ENCODE assay signal across 26 mouse cellular contexts in genomic region chr5:98951566-98951965, GRCm38 (mm10).
DNase-seq lines count a peak whose midpoint lies in the region; ATAC-seq and TF ChIP-seq lines count a peak whose summit lies in the region.
"Had no signal": no experiment of that assay in that cellular context is flagged by ENCODE, and none has a peak within 500 bp of the region (broad histone marks: within the 10 kb centered on the region; RNA-seq: fewer than 3 reads in every experiment).

No protein-coding gene starts in this region.

- no peak overlapping the region for H3K4me2 ChIP-seq in liver, postnatal 0 days (ENCODE audit: low read depth, low read length)
- H3K4me2 ChIP-seq in intestine, embryonic 16.5 days (ENCODE audit: low read depth, low read length) = no peak overlapping the region; the same call in 1 of the 2 replicates
- peak overlapping the region; percentile 47 for H3K4me2 ChIP-seq in myocyte (ENCODE audit: low read depth)
- H3K4me2 ChIP-seq: embryonic facial prominence, embryonic 13.5 days; embryonic facial prominence, embryonic 15.5 days; forebrain, embryonic 13.5 days; forebrain, embryonic 15.5 days had no signal

- no peak overlapping the region for H3K27ac ChIP-seq in liver, adult 2 months (replicated peaks; ENCODE audit: insufficient read depth, low read depth, low read length)
- H3K27ac ChIP-seq in liver, postnatal 0 days (ENCODE audit: low read depth) = no peak overlapping the region
- no peak overlapping the region for H3K27ac ChIP-seq in intestine, embryonic 16.5 days (ENCODE audit: low read length)
- H3K27ac ChIP-seq: embryonic facial prominence, embryonic 13.5 days; forebrain, embryonic 13.5 days; forebrain, embryonic 15.5 days had no signal

- peak; percentile 23 for DNase-seq in liver, adult 2 months (ENCODE audit: extremely low read depth, low read depth, low spot score)
- no peak for DNase-seq in liver, postnatal 0 days
- DNase-seq in cerebellum, postnatal 14 days = no peak
- no peak for DNase-seq in cerebellum, adult 11 months
- DNase-seq: adrenal gland, adult 2 months; adrenal gland, postnatal 10 days; adrenal gland, postnatal 25 days; B cell, adult 2 months; cerebellum, adult 11-12 months; cerebellum, adult 2 months; cerebellum, adult 9-10 months; cerebellum, postnatal 10 days; cerebellum, postnatal 36 days; embryo, embryonic 11 days; forebrain, postnatal 0 days had no signal

- H3K4me1 ChIP-seq in liver, adult 2 months (ENCODE audit: control insufficient read depth, insufficient read depth, low read length) = no peaks in the 10 kb centered on the region
- H3K4me1 ChIP-seq in liver, postnatal 0 days (ENCODE audit: insufficient read depth) = no peaks in the 10 kb centered on the region
- H3K4me1 ChIP-seq in intestine, embryonic 16.5 days (ENCODE audit: control insufficient read depth, insufficient read depth, low read length) = peaks cover 3% of the 10 kb centered on the region; the same call in 1 of the 2 replicates
- H3K4me1 ChIP-seq: embryonic facial prominence, embryonic 13.5 days; embryonic facial prominence, embryonic 15.5 days; forebrain, embryonic 15.5 days had no signal

- ATAC-seq in liver, postnatal 0 days = no peak
- ATAC-seq in intestine, embryonic 16.5 days = peak; percentile 86
- ATAC-seq: activated CD4-positive, CD25-positive, alpha-beta regulatory T cell, adult 4 months; CD4-positive, CD25-positive, alpha-beta regulatory T cell, adult 4 months; forebrain, embryonic 13.5 days; forebrain, embryonic 15.5 days; forebrain, postnatal 0 days had no signal

- no peak overlapping the region for H3K4me3 ChIP-seq in liver, adult 2 months (ENCODE audit: insufficient read depth, low read depth, low read length)
- no peak overlapping the region for H3K4me3 ChIP-seq in liver, postnatal 0 days (ENCODE audit: low read depth, low read length)
- H3K4me3 ChIP-seq in intestine, embryonic 16.5 days (ENCODE audit: low read length) = no peak overlapping the region
- peak overlapping the region; percentile 26 for H3K4me3 ChIP-seq in myocyte
- H3K4me3 ChIP-seq: embryonic facial prominence, embryonic 13.5 days; embryonic facial prominence, embryonic 15.5 days; forebrain, embryonic 13.5 days; forebrain, embryonic 15.5 days had no signal

- no peaks in the 10 kb centered on the region for H3K36me3 ChIP-seq in liver, adult 2 months (ENCODE audit: control insufficient read depth, insufficient read depth, low read length)
- no peaks in the 10 kb centered on the region for H3K36me3 ChIP-seq in liver, postnatal 0 days (replicated peaks; ENCODE audit: insufficient read depth, low read length)
- no peaks in the 10 kb centered on the region for H3K36me3 ChIP-seq in intestine, embryonic 16.5 days (ENCODE audit: control insufficient read depth, insufficient read depth, low read length)
- peaks cover 13% of the 10 kb centered on the region for H3K36me3 ChIP-seq in myocyte (ENCODE audit: control insufficient read depth, insufficient read depth)
- H3K36me3 ChIP-seq: embryonic facial prominence, embryonic 13.5 days; embryonic facial prominence, embryonic 15.5 days; forebrain, embryonic 15.5 days; G1E had no signal

- no peak overlapping the region for H3ac ChIP-seq in myocyte (ENCODE audit: control insufficient read depth, insufficient read length)

- no peaks in the 10 kb centered on the region for H3K9me3 ChIP-seq in liver, postnatal 0 days (ENCODE audit: low read length)
- H3K9me3 ChIP-seq in intestine, embryonic 16.5 days (ENCODE audit: control insufficient read depth, low read length) = no peaks in the 10 kb centered on the region
- H3K9me3 ChIP-seq: embryonic facial prominence, embryonic 13.5 days; embryonic facial prominence, embryonic 15.5 days; forebrain, embryonic 13.5 days; forebrain, embryonic 15.5 days had no signal

- no peak overlapping the region for H3K9ac ChIP-seq in liver, adult 2 months (ENCODE audit: low read depth, low read length)
- no peak overlapping the region for H3K9ac ChIP-seq in liver, postnatal 0 days (replicated peaks)
- H3K9ac ChIP-seq in intestine, embryonic 16.5 days (ENCODE audit: low read depth, low read length) = no peak overlapping the region
- H3K9ac ChIP-seq: embryonic facial prominence, embryonic 13.5 days; embryonic facial prominence, embryonic 15.5 days; forebrain, embryonic 13.5 days; forebrain, embryonic 15.5 days; forebrain, postnatal 0 days had no signal

- no peaks in the 10 kb centered on the region for H3K79me2 ChIP-seq in liver, adult 2 months (ENCODE audit: control insufficient read depth, insufficient read depth, low read length)
- peaks cover 10% of the 10 kb centered on the region for H3K79me2 ChIP-seq in myocyte (ENCODE audit: control insufficient read depth, insufficient read depth)

- H3K27me3 ChIP-seq in liver, adult 2 months (ENCODE audit: control insufficient read depth, insufficient read depth, low read length) = no peaks in the 10 kb centered on the region
- H3K27me3 ChIP-seq in liver, postnatal 0 days (ENCODE audit: insufficient read depth, low read length) = no peaks in the 10 kb centered on the region
- no peaks in the 10 kb centered on the region for H3K27me3 ChIP-seq in intestine, embryonic 16.5 days (replicated peaks; ENCODE audit: control insufficient read depth, insufficient read depth, low read length)
- no peaks in the 10 kb centered on the region for H3K27me3 ChIP-seq in myocyte (ENCODE audit: control insufficient read depth, insufficient read depth, insufficient read length)
- H3K27me3 ChIP-seq: CH12.LX; embryonic facial prominence, embryonic 13.5 days; embryonic facial prominence, embryonic 15.5 days; forebrain, embryonic 13.5 days; forebrain, embryonic 15.5 days; Patski had no signal

- no peak for TF ChIP-seq EP300 in liver, postnatal 0 days (IDR thresholded peaks at IDR 0.05; ENCODE audit: low read depth)

- WGBS in liver, adult 2 months = 43% methylated on average over 4 of the region's 4 CpGs
- WGBS in liver, postnatal 0 days (ENCODE audit: insufficient replicate concordance) = 62% methylated on average over 4 of the region's 4 CpGs
- 66% methylated on average over 4 of the region's 4 CpGs for WGBS in intestine, embryonic 16.5 days

- no peak for TF ChIP-seq POLR2A in liver, adult 2 months (IDR thresholded peaks at IDR 0.05; ENCODE audit: extremely low read depth, insufficient read depth, low read length)
- TF ChIP-seq POLR2A in myocyte (IDR thresholded peaks at IDR 0.05; ENCODE audit: insufficient read length, low read depth) = no peak

- no peak for TF ChIP-seq CTCF in liver, adult 2 months (IDR thresholded peaks at IDR 0.05; ENCODE audit: low read depth, low read length)
- no peak for TF ChIP-seq CTCF in liver, postnatal 0 days (IDR thresholded peaks at IDR 0.05; ENCODE audit: low read depth)

TF ChIP-seq in myocyte, 11 proteins besides CTCF, POLR2A, EP300 and RAD21:
- no peak for TF ChIP-seq CEBPB (IDR thresholded peaks at IDR 0.05; ENCODE audit: insufficient read depth, poor library complexity, severe bottlenecking)
- no peak for TF ChIP-seq SRF (IDR thresholded peaks at IDR 0.05; ENCODE audit: control insufficient read depth, insufficient read length, low read depth)
- TF ChIP-seq MYOD1 (IDR thresholded peaks at IDR 0.05; ENCODE audit: control insufficient read depth in 1 of 3, insufficient read length in 2 of 3, low read depth in 2 of 3) = no peak
